Mouse (Mus musculus): ENCODE results near the gene Hivep3. TPM values are rescaled to one million over a fixed set of nuclear protein-coding genes. Genes with fewer than 3 reads are reported as not detected.

Gene Hivep3
- total and polyA plus RNA-seq, 3 experiments: not detected

DNA sequence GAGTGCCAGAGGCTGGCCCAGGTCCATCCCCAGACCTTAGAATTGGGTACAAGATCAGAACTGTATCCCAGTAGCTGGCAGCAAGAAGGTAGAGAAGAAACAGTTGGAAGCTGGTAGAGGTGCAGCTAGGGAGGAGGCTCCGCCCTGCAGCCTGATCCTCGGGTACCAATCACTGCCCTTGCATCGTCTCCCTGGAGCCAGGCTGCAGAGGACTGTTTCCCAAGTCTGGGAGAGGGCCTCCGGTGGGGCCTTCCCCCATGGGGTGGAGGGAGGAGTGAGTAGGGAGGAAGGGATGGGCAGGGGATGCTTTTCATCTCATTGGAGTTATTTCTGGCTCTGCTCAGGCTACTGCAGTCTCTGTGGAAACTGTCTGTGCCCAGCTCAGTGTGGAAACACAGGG, 313.5 kb downstream of the Hivep3 start (continued):
- TF ChIP-seq ELF1 (IDR thresholded peaks at IDR 0.05; ENCODE audit: low read depth, low read length): no peak

DNA sequence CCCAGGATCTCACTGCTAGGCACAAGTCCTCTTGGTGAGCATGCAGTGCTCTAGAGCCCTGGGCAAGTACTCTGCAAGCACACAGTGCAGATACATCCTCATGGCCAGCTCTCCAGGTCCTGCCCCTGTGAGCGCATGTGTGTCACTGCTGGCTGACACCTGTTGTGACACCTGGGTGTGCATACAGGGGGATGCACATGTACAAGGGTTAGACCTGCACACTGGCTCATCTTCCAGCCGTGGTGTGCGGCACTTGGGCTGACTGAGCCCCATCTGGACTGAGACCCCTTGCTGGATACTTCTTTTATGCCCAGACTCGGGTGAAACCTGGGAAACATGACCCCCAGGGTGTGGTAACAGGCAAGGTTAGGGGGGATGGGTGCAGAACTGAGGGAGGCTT, 314.7 kb downstream of the Hivep3 start:
- H3K79me2 ChIP-seq (ENCODE audit: control insufficient read depth, insufficient read depth, low read length, poor library complexity): no peaks in the 10 kb centered on the region
- H3K9me3 ChIP-seq (replicated peaks; ENCODE audit: insufficient read depth, low read length): no peaks in the 10 kb centered on the region
- TF ChIP-seq SMC3 (IDR thresholded peaks at IDR 0.05; ENCODE audit: low read depth, low read length) (no peak), MYB (IDR thresholded peaks at IDR 0.05; ENCODE audit: low read depth, low read length) (no peak)
- no peak overlapping the region for H3K9ac ChIP-seq (ENCODE audit: control insufficient read depth, low read depth, low read length, poor library complexity, severe bottlenecking)
- no peaks in the 10 kb centered on the region; a peak in 1 of 4 replicates for H3K27me3 ChIP-seq (ENCODE audit: control insufficient read depth in 1 of 2, insufficient read depth in 2 of 2, low read length in 2 of 2)
- H3K4me3 ChIP-seq (ENCODE audit: control insufficient read depth in 1 of 2, insufficient read depth in 1 of 2, low read depth in 2 of 2, low read length in 2 of 2): no peak overlapping the region
- H3K27ac ChIP-seq (ENCODE audit: control insufficient read depth, low read depth, low read length): no peak overlapping the region
- H3K4me1 ChIP-seq (ENCODE audit: control insufficient read depth in 1 of 2, insufficient read depth in 2 of 2, low read length in 2 of 2): no peaks in the 10 kb centered on the region
- DNase-seq (ENCODE audit: low read depth, low spot score): no peak
- H3K36me3 ChIP-seq (ENCODE audit: control insufficient read depth in 1 of 2, insufficient read depth in 2 of 2, low read length in 2 of 2): no peaks in the 10 kb centered on the region

DNA sequence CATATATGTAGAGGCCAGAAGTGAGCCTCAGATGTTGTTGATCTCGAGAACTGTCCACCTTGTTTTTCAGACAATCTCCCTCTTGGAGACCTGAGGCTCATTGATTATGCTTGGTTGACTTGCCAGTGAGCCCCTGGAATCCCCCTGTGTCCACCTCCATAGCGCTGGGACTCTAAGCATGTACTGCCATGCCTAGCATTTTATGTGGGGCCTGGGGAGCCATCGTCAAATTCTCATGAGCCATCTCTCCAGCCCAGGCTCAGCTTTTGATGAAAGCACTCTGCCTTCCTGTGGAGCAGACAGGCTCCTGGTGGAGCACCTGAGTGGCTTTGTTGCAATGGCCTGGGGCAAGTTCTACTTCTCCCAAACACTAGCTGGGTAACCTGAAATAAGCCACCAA, 316.3 kb downstream of the Hivep3 start:
- Histone ChIP-seq H3K9ac (ENCODE audit: control insufficient read depth, low read depth, low read length, poor library complexity, severe bottlenecking) (no peak overlapping the region), H3K79me2 (ENCODE audit: control insufficient read depth, insufficient read depth, low read length, poor library complexity) (no peaks in the 10 kb centered on the region), H3K4me1 (ENCODE audit: control insufficient read depth in 1 of 2, insufficient read depth in 2 of 2, low read length in 2 of 2) (no peaks in the 10 kb centered on the region), H3K27me3 (ENCODE audit: control insufficient read depth in 1 of 2, insufficient read depth in 2 of 2, low read length in 2 of 2) (no peaks in the 10 kb centered on the region; a peak in 1 of 4 replicates), H3K9me3 (replicated peaks; ENCODE audit: insufficient read depth, low read length) (no peaks in the 10 kb centered on the region), H3K27ac (ENCODE audit: control insufficient read depth, low read depth, low read length) (no peak overlapping the region), H3K4me3 (ENCODE audit: control insufficient read depth in 1 of 2, insufficient read depth in 1 of 2, low read depth in 2 of 2, low read length in 2 of 2) (no peak overlapping the region), H3K36me3 (ENCODE audit: control insufficient read depth in 1 of 2, insufficient read depth in 2 of 2, low read length in 2 of 2) (no peaks in the 10 kb centered on the region)
- TF ChIP-seq ZMIZ1 (IDR thresholded peaks at IDR 0.05; ENCODE audit: low read depth, low read length): no peak
- no peak for TF ChIP-seq UBTF (IDR thresholded peaks at IDR 0.05; ENCODE audit: borderline replicate concordance, insufficient read depth, low read depth, low read length)
- no peak for TF ChIP-seq RCOR1 (IDR thresholded peaks at IDR 0.05; ENCODE audit: low read depth, low read length)
- no peak for TF ChIP-seq SIN3A (IDR thresholded peaks at IDR 0.05; ENCODE audit: low read length)
- TF ChIP-seq USF2 (IDR thresholded peaks at IDR 0.05; ENCODE audit: borderline replicate concordance in 1 of 2, insufficient read depth in 1 of 2, low read depth in 1 of 2, low read length in 2 of 2): no peak
- TF ChIP-seq MYB (IDR thresholded peaks at IDR 0.05; ENCODE audit: low read depth, low read length): no peak
- no peak for TF ChIP-seq MAFK (IDR thresholded peaks at IDR 0.05; ENCODE audit: borderline replicate concordance, low read depth, low read length)
- TF ChIP-seq CHD1 (IDR thresholded peaks at IDR 0.05; ENCODE audit: low read depth, low read length): no peak
- TF ChIP-seq TCF12 (IDR thresholded peaks at IDR 0.05; ENCODE audit: low read depth, low read length): no peak
- no peak for TF ChIP-seq ZNF384 (IDR thresholded peaks at IDR 0.05; ENCODE audit: low read depth, low read length)
- no peak for TF ChIP-seq TBP (IDR thresholded peaks at IDR 0.05; ENCODE audit: low read depth, low read length)
- no peak for TF ChIP-seq POLR2AphosphoS2 (IDR thresholded peaks at IDR 0.05; ENCODE audit: low read length)
- TF ChIP-seq ZKSCAN1 (IDR thresholded peaks at IDR 0.05; ENCODE audit: low read depth, low read length): no peak
- TF ChIP-seq SMC3 (IDR thresholded peaks at IDR 0.05; ENCODE audit: low read depth, low read length): no peak
- no peak for TF ChIP-seq TAL1 (IDR thresholded peaks at IDR 0.05; ENCODE audit: low read length)
- no peak for TF ChIP-seq HCFC1 (IDR thresholded peaks at IDR 0.05; ENCODE audit: low read depth, low read length)
- TF ChIP-seq USF1 (IDR thresholded peaks at IDR 0.05; ENCODE audit: low read depth, low read length): no peak
- no peak for TF ChIP-seq BHLHE40 (IDR thresholded peaks at IDR 0.05; ENCODE audit: borderline replicate concordance, low read depth, low read length)
- no peak for DNase-seq (ENCODE audit: low read depth, low spot score)

Measured in MEL (cell line).